Mouse (Mus musculus) limb, embryonic 10.5 days (tissue): ENCODE data around the gene D230025D16Rik. TPM values are rescaled to one million over a fixed set of nuclear protein-coding genes. Genes with fewer than 3 reads are reported as not detected.
A peak's percentile ranks its signal among the peaks of the same experiment; 100 is the strongest.
"Not testable (repeated sequence)": the region's sequence is repeated elsewhere in the genome, so short reads cannot be mapped to it uniquely, and the experiment has no call there.

Experiments
- DNase-seq: peaks from one replicate; pipeline ENCODE4 v3.0.0-alpha.2; 2017; ENCODE audit warnings: low spot score
- H3K27ac ChIP-seq: fragments of 300-500 bp; sonication (generic); 2 replicates; pipeline ENCODE4 v1.5.1; 2016; ENCODE audit warnings: mild to moderate bottlenecking
- H3K27me3 ChIP-seq: fragments of 300-500 bp; sonication (generic); 2 replicates; pipeline ENCODE4 v1.6.1; 2016; ENCODE audit warnings: low read depth, mild to moderate bottlenecking; ENCODE audit not compliant: poor library complexity, severe bottlenecking
- H3K36me3 ChIP-seq: fragments of 300-500 bp; sonication (generic); 2 replicates; pipeline ENCODE4 v1.6.1; 2016; ENCODE audit warnings: mild to moderate bottlenecking, moderate library complexity
- H3K4me1 ChIP-seq: fragments of 300-500 bp; sonication (generic); 2 replicates; pipeline ENCODE4 v1.6.1; 2016
- H3K4me3 ChIP-seq: fragments of 300-500 bp; sonication (generic); 2 replicates; pipeline ENCODE4 v1.5.1; 2016; ENCODE audit warnings: mild to moderate bottlenecking, moderate library complexity
- H3K9me3 ChIP-seq: fragments of 300-500 bp; sonication (generic); replicated peaks from 2 replicates; pipeline ENCODE4 v1.6.1; 2016; ENCODE audit warnings: mild to moderate bottlenecking
- WGBS: fragments of 180-500 bp; shearing (Covaris S2); methylation state at CpG from one replicate; pipeline ENCODE4 v1.1.7; 2016; 5-methylcytosine and 5-hydroxymethylcytosine counted together
- polyA plus RNA-seq: library from polyadenylated mRNA; unstranded; fragments of >200 nt; fragmentation: Nextera tagmentation; extraction: Ambion mirVana; gene quantifications from 2 replicates; pipeline ENCODE4 v1.2.1, GENCODE M21; 2016

The D230025D16Rik gene
- polyA plus RNA-seq, 1 experiment from 2014 or later = 25.4 TPM

- H3K4me1 ChIP-seq = peaks cover 14% of the 10 kb centered on the region
- H3K27ac ChIP-seq = no peak overlapping the region
- peaks cover 35% of the 10 kb centered on the region for H3K36me3 ChIP-seq
- no peak overlapping the region for H3K4me3 ChIP-seq
- no peaks in the 10 kb centered on the region for H3K9me3 ChIP-seq
- no peak for DNase-seq
- 87% methylated on average over 4 of the region's 4 CpGs for WGBS
- peaks cover 97% of the 10 kb centered on the region for H3K27me3 ChIP-seq
These were observed 57.3 kb downstream of the D230025D16Rik start for GRCm38 (mm10) chr8:105282239-105282638.

- Histone ChIP-seq H3K27me3 (peaks cover 91% of the 10 kb centered on the region), H3K36me3 (peaks cover 35% of the 10 kb centered on the region)
- WGBS = 11% methylated on average over 23 of the region's 23 CpGs
These were observed 58.1 kb downstream of the D230025D16Rik start for GRCm38 (mm10) chr8:105283074-105283473.

GRCm38 (mm10) chr8:105285514-105285913, 60.6 kb downstream of the D230025D16Rik start:
- H3K4me1 ChIP-seq = peaks cover 27% of the 10 kb centered on the region
- peaks cover 28% of the 10 kb centered on the region for H3K36me3 ChIP-seq
- H3K27ac ChIP-seq = no peak overlapping the region
- H3K27me3 ChIP-seq = peaks cover 77% of the 10 kb centered on the region
- 42% methylated on average over 12 of the region's 12 CpGs for WGBS
- no peak for DNase-seq
- H3K9me3 ChIP-seq = no peaks in the 10 kb centered on the region
- H3K4me3 ChIP-seq = no peak overlapping the region

More at GRCm38 (mm10) chr8:105283074-105283473, 58.1 kb downstream of the D230025D16Rik start:
- no peaks in the 10 kb centered on the region for H3K9me3 ChIP-seq
- no peak overlapping the region for H3K4me3 ChIP-seq
- DNase-seq = peak; percentile 72
- H3K27ac ChIP-seq = no peak overlapping the region
- peaks cover 15% of the 10 kb centered on the region for H3K4me1 ChIP-seq

GRCm38 (mm10) chr8:105286907-105287306, 62.0 kb downstream of the D230025D16Rik start:
- H3K27ac ChIP-seq = no peak overlapping the region
- H3K9me3 ChIP-seq = no peaks in the 10 kb centered on the region
- no peak overlapping the region for H3K4me3 ChIP-seq
- 93% methylated on average over 4 of the region's 4 CpGs for WGBS
- DNase-seq = no peak
- peaks cover 68% of the 10 kb centered on the region for H3K27me3 ChIP-seq
- peaks cover 20% of the 10 kb centered on the region for H3K36me3 ChIP-seq
- H3K4me1 ChIP-seq = peaks cover 32% of the 10 kb centered on the region

- no peak for DNase-seq
- WGBS = 89% methylated on average over 5 of the region's 5 CpGs
- peaks cover 64% of the 10 kb centered on the region for H3K27me3 ChIP-seq
- no peak overlapping the region for H3K27ac ChIP-seq
- no peak overlapping the region for H3K4me3 ChIP-seq
- peaks cover 10% of the 10 kb centered on the region for H3K36me3 ChIP-seq
- peaks cover 29% of the 10 kb centered on the region for H3K4me1 ChIP-seq
- no peaks in the 10 kb centered on the region for H3K9me3 ChIP-seq
These were observed 63.3 kb downstream of the D230025D16Rik start for GRCm38 (mm10) chr8:105288231-105288630.

GRCm38 (mm10) chr8:105288958-105289732, 64.2 kb downstream of the D230025D16Rik start:
- peak overlapping the region; percentile 63 for H3K4me3 ChIP-seq
- peaks cover 10% of the 10 kb centered on the region for H3K36me3 ChIP-seq
- peak overlapping the region; percentile 93 for H3K27ac ChIP-seq
- peaks cover 31% of the 10 kb centered on the region for H3K4me1 ChIP-seq
- under 1% methylated on average over 53 of the region's 53 CpGs for WGBS
- H3K9me3 ChIP-seq = no peaks in the 10 kb centered on the region
- H3K27me3 ChIP-seq = peaks cover 64% of the 10 kb centered on the region
- DNase-seq = peak; percentile 95

- peak; percentile 63 for DNase-seq
- H3K4me1 ChIP-seq = peaks cover 31% of the 10 kb centered on the region
- H3K27me3 ChIP-seq = peaks cover 57% of the 10 kb centered on the region
- peak within 1 kb of the TSS; percentile 93 for H3K27ac ChIP-seq
- WGBS = 2% methylated on average over 43 of the region's 43 CpGs
- H3K4me3 ChIP-seq = peak within 1 kb of the TSS; percentile 63
- H3K36me3 ChIP-seq = peaks cover 7% of the 10 kb centered on the region
- H3K9me3 ChIP-seq = no peaks in the 10 kb centered on the region
These were observed 65.0 kb downstream of the D230025D16Rik start, which contains the start of gene 4931428F04Rik for GRCm38 (mm10) chr8:105289805-105290460. TSS of gene 4931428F04Rik (minus strand) at chr8:105289864.

GRCm38 (mm10) chr8:105290554-105291314, 65.8 kb downstream of the D230025D16Rik start:
- Histone ChIP-seq H3K27ac (no peak overlapping the region), H3K27me3 (peaks cover 54% of the 10 kb centered on the region), H3K36me3 (0 out of 2 replicates have a peak, but pooled peaks cover under 1% of the 10 kb centered on the region), H3K4me1 (peaks cover 32% of the 10 kb centered on the region), H3K4me3 (peak overlapping the region; percentile 63), H3K9me3 (no peaks in the 10 kb centered on the region)
- WGBS = 6% methylated on average over 31 of the region's 31 CpGs
- peak; percentile 95 for DNase-seq

GRCm38 (mm10) chr8:105291364-105291763, 66.4 kb downstream of the D230025D16Rik start:
- H3K27ac ChIP-seq, H3K4me3 ChIP-seq, H3K36me3 ChIP-seq, DNase-seq, H3K9me3 ChIP-seq: not testable (repeated sequence)
- Histone ChIP-seq H3K4me1 (peaks cover 36% of the 10 kb centered on the region), H3K27me3 (peaks cover 48% of the 10 kb centered on the region)
- WGBS = 89% methylated on average over 8 of the region's 8 CpGs

GRCm38 (mm10) chr8:105291802-105292201, 66.9 kb downstream of the D230025D16Rik start:
- peaks cover 39% of the 10 kb centered on the region for H3K4me1 ChIP-seq
- not testable (repeated sequence) for H3K4me3 ChIP-seq, H3K27ac ChIP-seq, H3K9me3 ChIP-seq, DNase-seq, H3K36me3 ChIP-seq
- H3K27me3 ChIP-seq = peaks cover 44% of the 10 kb centered on the region
- 72% methylated on average over 3 of the region's 3 CpGs for WGBS

GRCm38 (mm10) chr8:105292471-105292870, 67.5 kb downstream of the D230025D16Rik start:
- peaks cover 37% of the 10 kb centered on the region for H3K27me3 ChIP-seq
- no peak for DNase-seq
- H3K27ac ChIP-seq = no peak overlapping the region
- peaks cover 45% of the 10 kb centered on the region for H3K4me1 ChIP-seq
- H3K9me3 ChIP-seq = no peaks in the 10 kb centered on the region
- H3K36me3 ChIP-seq = no peaks in the 10 kb centered on the region
- H3K4me3 ChIP-seq = no peak overlapping the region
- WGBS = 76% methylated on average over 7 of the region's 7 CpGs

- no peaks in the 10 kb centered on the region for H3K9me3 ChIP-seq
- H3K36me3 ChIP-seq = peaks cover under 1% of the 10 kb centered on the region; the same call in 1 of the 2 replicates
- 71% methylated on average over 19 of the region's 19 CpGs for WGBS
- H3K4me3 ChIP-seq = no peak overlapping the region
- H3K4me1 ChIP-seq = peaks cover 49% of the 10 kb centered on the region
- peaks cover 37% of the 10 kb centered on the region for H3K27me3 ChIP-seq
- no peak for DNase-seq
- no peak overlapping the region for H3K27ac ChIP-seq
These were observed 68.5 kb downstream of the D230025D16Rik start for GRCm38 (mm10) chr8:105293405-105293804.
